Mouse (Mus musculus): ENCODE measurements around the gene Rnf213.
A peak's percentile ranks its signal among the peaks of the same experiment; 100 is the strongest.

DNA sequence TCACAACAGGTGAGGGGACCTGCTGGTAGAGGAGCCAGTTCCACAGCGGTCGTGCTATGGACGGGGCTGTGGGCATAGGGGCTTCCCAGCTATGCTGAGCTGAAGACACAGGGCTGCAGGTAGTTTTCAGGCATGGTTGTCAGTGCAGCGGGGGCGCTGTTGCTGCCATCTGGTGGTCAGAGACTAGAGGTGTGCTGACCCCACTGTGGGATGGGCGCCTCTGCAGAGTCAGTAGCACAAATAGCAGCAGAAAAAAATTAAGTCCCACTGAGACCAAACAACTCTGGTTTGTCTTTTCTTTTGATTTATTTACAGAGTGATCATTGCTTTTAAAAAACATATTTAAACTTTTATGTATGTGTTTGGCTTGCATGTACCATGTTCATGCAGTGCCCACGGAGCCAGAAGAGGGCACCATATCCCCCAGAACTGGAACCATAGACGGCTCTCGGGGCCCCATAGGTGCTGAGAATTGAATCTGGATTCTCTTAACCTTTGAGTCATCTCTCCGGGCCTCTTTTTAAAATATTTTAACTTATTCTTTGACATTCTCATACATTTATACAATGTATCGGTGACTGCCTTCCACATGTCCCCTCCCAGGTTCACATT, 29.3 kb upstream of the Rnf213 start:
- no peak for TF ChIP-seq POLR2A (IDR thresholded peaks at IDR 0.05; ENCODE audit: low read depth, low read length)
- peak; percentile 99 for TF ChIP-seq CTCF (IDR thresholded peaks at IDR 0.05; ENCODE audit: extremely low read depth, insufficient read length, insufficient replicate concordance, low read depth, low read length)

All from small intestine, adult 2 months (tissue).